Mouse (Mus musculus): ENCODE measurements around the gene Hormad2.

The Hormad2 gene

DNA sequence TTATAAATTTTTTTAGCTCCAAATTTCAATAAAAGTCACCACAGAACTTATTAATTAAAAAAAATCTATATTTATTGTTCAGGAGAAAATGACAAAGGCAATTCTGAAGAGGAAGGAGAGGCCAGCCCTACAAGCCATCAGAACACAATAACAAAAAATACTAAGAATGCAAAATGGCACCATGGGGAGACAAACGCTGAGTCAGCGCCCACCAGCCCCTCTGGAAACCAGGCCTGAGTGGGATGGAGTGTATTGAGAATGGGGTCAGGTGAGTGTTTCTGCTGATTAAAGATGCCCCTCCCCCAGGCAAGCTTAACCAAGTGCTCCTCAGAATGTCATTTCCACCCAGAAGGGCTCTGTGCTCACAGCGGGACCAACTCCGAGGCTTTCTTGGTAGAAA is 135.8 kb downstream of the Hormad2 start:
- no peak for TF ChIP-seq GATA4 (IDR thresholded peaks at IDR 0.05; ENCODE audit: insufficient replicate concordance, low read length)

DNA sequence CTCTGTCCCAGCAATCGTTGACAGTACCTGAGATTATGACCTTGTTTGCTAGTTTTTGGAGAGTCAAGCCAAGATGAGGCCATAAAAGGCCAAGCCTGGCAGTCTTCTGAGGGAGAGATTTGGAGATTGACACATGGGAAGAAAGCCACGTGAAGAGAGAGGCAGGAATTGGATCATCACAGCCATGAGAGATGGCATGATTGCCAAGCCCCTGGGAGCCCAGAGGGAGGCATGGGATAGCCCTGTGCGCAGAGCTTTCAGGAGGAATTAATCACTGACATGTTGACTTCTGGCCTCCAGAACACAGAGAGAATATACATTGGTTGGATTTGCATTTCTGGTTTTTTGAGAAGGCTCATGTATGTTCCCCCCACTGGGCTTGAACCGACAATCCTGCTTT is 136.7 kb downstream of the Hormad2 start:
- TF ChIP-seq GATA4 (IDR thresholded peaks at IDR 0.05; ENCODE audit: insufficient replicate concordance, low read length) = no peak

DNA sequence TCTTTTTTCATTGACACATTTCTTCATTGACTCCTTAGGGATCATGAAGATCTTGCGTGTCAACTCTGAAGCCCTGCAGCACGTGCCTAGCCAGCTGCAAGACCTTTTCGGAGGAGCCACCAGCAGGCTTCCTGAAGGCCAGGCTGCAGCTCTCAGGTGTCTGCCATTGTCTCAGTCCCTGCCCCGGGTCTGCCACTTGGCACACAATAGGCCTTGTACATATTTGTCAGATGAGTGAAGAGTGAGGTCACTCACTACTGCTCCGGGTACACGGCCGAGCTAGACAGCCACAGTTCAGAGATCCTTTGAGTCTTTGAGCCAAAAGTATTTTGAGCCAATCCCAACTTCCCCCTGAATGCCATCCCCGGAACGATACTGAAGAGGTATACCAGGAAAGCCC is 137.9 kb downstream of the Hormad2 start:
- no peak for TF ChIP-seq GATA4 (IDR thresholded peaks at IDR 0.05; ENCODE audit: insufficient replicate concordance, low read length)

DNA sequence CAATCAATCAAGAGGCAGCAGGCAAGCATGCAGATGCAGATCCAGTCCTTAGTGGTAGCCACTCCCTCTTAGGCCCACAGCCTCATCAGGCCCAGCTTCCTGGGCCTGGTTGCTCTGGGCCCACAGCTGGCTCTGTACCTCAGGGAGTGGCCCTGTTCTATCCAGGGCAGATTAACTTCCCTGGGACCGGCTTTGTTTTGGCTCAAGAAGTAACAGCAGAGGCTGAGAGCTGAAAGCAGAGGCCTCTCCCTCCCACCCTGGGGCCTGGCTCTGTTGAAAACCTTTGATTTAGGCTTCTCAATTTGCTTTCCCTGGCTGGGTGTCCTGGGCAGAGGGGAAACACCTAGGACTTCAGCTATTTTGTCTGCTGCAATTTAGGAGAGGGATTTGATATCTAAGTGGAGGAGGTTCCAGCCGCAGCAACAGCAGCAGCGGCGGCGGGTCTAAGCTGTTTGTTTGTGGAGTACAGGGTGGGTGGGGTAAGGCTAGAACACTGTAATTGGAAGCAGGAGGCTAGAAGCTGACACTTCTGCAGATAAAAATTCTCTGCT is 138.5 kb downstream of the Hormad2 start:
- no peak for TF ChIP-seq GATA4 (IDR thresholded peaks at IDR 0.05; ENCODE audit: insufficient replicate concordance, low read length)

DNA sequence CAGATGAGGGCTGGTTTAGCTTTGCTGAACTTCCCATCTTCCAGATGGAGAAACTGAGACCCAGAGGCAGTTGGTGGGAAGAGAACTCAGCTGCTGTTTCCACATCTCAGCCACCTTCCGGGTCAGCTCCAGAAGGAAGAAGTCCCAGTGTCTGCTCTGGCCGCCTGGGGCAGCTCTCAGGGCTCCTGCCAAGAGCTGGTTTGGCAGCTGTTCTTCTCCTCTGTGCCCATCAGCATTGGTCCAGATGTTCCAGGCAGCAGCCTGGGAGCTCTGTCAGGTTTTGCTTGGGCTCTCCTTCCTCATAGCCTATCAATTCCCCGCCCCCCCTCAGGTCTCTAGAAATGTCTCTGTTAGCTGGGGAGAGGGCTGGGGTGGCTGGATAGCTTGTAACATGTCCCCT is 140.2 kb downstream of the Hormad2 start:
- no peak for TF ChIP-seq GATA4 (IDR thresholded peaks at IDR 0.05; ENCODE audit: insufficient replicate concordance, low read length)

DNA sequence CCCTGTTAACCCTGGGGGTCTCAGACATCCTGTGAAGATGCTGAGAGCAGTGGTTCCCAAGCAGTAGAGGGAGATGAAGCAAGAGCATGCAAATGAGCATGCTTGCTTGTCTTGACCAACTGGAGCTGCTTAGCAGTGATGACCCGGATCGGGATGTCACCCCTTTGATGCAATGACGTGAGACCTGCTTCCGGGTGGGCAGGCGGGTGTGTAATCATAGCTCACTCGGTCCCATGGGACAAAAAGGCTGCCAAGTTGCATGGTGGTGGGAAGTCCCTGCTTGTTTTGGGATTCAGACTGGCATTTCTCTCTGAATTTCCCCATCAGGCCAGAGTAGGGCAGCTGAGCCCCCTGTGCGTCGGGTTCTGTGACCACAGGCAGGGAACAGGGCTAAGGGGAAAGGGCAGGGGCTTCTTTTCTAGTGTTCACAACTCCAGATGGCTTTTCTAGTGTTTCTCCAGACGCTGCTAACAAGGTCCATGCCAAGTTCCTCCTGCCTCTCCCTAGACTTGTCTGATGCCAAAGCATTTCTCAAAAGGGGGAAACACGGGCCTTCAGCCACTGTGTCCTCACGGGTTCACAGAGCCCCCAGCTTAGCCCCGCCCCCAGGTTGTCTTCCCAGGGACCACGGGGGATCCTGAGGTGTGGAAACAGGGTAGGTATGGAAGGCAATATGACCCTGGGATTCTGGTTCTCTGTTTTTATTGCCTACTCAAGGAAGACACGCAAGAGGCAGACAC is 141.0 kb downstream of the Hormad2 start:
- no peak for TF ChIP-seq GATA4 (IDR thresholded peaks at IDR 0.05; ENCODE audit: insufficient replicate concordance, low read length)

DNA sequence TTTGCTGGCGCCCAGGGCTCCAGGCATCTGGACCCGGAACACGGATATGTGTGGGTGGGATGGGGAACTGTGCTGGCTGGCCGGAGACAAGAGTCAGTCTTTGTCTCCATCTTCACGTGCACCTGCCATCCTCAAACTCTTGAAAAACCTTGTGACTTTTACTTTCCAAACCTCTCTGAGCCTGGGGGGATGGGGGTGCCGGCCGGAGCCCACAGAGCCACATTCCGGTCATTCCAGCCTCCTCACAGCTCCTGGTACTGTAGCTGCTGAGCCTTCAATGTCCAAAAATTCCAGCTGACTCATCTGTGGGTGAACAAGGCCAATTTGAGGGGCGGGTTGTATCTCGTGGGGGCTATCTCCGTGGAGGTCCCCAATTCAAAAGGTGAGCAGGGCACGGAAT is 141.7 kb downstream of the Hormad2 start:
- TF ChIP-seq GATA4 (IDR thresholded peaks at IDR 0.05; ENCODE audit: insufficient replicate concordance, low read length) = no peak

DNA sequence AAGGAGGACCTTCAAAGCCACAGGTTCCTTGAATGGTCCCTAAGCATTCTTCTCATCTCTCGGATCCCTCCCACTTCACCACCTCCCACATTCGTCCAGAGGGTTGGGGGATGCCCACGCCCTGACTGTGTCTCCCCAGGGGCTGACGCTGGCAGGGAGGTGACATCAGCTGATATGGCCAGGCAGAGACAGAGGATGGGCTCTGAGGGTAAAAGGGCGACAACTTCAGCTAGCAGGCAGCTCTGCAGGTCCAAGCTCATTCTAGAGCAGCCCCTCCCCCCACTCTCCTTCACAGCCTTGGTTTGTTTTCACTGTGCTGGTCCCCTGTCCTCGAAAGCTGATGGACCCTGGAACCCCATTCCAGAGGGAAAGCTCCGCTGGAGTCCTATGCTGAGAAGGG is 142.3 kb downstream of the Hormad2 start:
- TF ChIP-seq GATA4 (IDR thresholded peaks at IDR 0.05; ENCODE audit: insufficient replicate concordance, low read length) = no peak

DNA sequence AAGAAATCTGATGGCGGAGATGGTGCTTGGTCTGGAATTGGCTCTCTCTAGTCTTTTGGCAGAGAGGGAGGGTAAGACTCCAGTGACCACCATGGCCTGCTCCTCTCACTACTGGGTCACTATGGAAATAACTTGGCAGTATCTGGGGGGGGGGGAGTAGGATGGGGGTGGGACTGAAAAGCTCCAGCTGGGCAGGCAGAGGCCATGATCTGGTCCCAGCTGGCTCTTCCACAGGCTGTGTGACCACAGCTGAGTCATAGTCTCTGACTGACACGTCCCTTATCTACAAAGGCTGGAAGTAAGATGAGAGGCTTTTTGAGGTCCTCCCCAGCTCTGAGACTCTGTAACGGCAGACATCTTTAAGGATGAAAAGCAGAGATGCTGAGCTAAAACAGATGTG is 143.2 kb downstream of the Hormad2 start:
- TF ChIP-seq GATA4 (IDR thresholded peaks at IDR 0.05; ENCODE audit: insufficient replicate concordance, low read length) = no peak

DNA sequence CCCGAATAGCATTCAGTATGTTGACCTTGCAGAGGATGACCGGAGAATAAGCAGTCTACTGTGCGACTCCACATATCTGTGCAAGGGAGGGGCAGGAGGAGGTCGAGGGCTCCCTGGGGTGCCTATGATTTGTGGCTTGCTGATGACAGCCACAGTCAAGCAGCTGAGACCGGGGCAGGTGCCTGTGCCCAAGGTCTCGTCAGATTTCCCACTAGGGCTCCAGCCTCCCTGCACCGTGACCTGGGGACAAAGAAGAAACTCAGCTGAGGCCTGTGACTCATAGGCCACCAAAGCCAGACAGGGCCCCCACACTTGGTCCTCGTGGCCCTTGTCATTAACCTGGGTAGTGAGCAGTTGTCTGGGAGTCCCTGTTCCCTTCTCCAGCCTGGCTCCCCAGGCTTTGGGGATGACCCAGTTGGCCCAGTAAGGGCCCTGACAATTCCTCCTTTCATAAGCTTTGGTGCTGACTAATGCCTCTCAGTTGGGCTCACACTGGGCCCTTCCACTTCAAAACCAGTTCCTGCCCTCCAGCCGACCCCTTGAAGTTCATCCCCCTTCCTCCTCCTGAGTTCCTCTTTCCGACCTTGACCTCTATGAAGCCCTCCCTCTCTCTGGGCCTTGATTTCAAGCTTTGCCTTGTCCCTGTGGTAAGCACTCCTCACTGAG is 144.2 kb downstream of the Hormad2 start:
- no peak for TF ChIP-seq GATA4 (IDR thresholded peaks at IDR 0.05; ENCODE audit: insufficient replicate concordance, low read length)
